Mouse (Mus musculus) stomach, embryonic 15.5 days (tissue): ENCODE measurements around the gene Arf4. TPM values are rescaled to one million over a fixed set of nuclear protein-coding genes. Genes with fewer than 3 reads are reported as not detected.
"Not testable (repeated sequence)": the region's sequence is repeated elsewhere in the genome, so short reads cannot be mapped to it uniquely, and the experiment has no call there.

Experiments
- ATAC-seq: fragments of 200-750 bp; cut with Nextera tagmentation; 2 replicates; pipeline ENCODE4 v1.8.0; 2017; ENCODE audit warnings: low read depth, moderate number of reproducible peaks, moderate TSS enrichment; ENCODE audit not compliant: insufficient read depth, low FRiP score
- H3K27ac ChIP-seq: fragments of 300-500 bp; sonication (generic); 2 replicates; pipeline ENCODE4 v1.5.1; 2015; ENCODE audit warnings: mild to moderate bottlenecking, inconsistent platforms
- H3K27me3 ChIP-seq: fragments of 300-500 bp; sonication (generic); replicated peaks from 2 replicates; pipeline ENCODE4 v1.6.1; 2015; ENCODE audit warnings: inconsistent platforms
- H3K36me3 ChIP-seq: fragments of 300-500 bp; sonication (generic); 2 replicates; pipeline ENCODE4 v1.6.1; 2015; ENCODE audit warnings: inconsistent platforms
- H3K4me1 ChIP-seq: fragments of 300-500 bp; sonication (generic); 2 replicates; pipeline ENCODE4 v1.6.1; 2015; ENCODE audit warnings: inconsistent platforms
- H3K4me2 ChIP-seq: fragments of 300-500 bp; sonication (generic); 2 replicates; pipeline ENCODE4 v1.6.1; 2015; ENCODE audit warnings: mild to moderate bottlenecking, inconsistent platforms
- H3K4me3 ChIP-seq: fragments of 300-500 bp; sonication (generic); replicated peaks from 2 replicates; pipeline ENCODE4 v1.5.1; 2015; ENCODE audit warnings: inconsistent platforms
- H3K9ac ChIP-seq: fragments of 300-500 bp; sonication (generic); 2 replicates; pipeline ENCODE4 v1.6.1; 2015; ENCODE audit warnings: inconsistent platforms
- H3K9me3 ChIP-seq: fragments of 300-500 bp; sonication (generic); 2 replicates; pipeline ENCODE4 v1.6.1; 2016; ENCODE audit warnings: inconsistent platforms
- WGBS: fragments of 180-500 bp; shearing (Covaris S2); methylation state at CpG from one replicate; pipeline ENCODE4 v1.1.7; 2015; 5-methylcytosine and 5-hydroxymethylcytosine counted together
- polyA plus RNA-seq: library from polyadenylated mRNA; unstranded; fragments of >200 nt; fragmentation: Nextera tagmentation; extraction: Ambion mirVana; gene quantifications from 2 replicates; pipeline ENCODE4 v1.2.1, GENCODE M21; 2015

Arf4 gene
- polyA plus RNA-seq, 1 experiment from 2014 or later: 614 TPM

- H3K4me3 ChIP-seq: peak overlapping the region; percentile 90
- H3K36me3 ChIP-seq: peaks cover 8% of the 10 kb centered on the region; the same call in 1 of the 2 replicates
- H3K9ac ChIP-seq: peak overlapping the region; percentile 71
- no peak for ATAC-seq
- H3K4me2 ChIP-seq: peak overlapping the region; percentile 95
- WGBS: 13% methylated on average over 6 of the region's 6 CpGs
- H3K9me3 ChIP-seq: no peaks in the 10 kb centered on the region
- peaks cover 6% of the 10 kb centered on the region for H3K4me1 ChIP-seq
- no peaks in the 10 kb centered on the region for H3K27me3 ChIP-seq
- H3K27ac ChIP-seq: peak overlapping the region; percentile 93; the same call in 1 of the 2 replicates
These were observed 30.1 kb downstream of the Arf4 start for GRCm38 (mm10) chr14:26667991-26668370.

- Histone ChIP-seq H3K4me2 (peak overlapping the region; percentile 95), H3K27ac (peak overlapping the region; percentile 93), H3K36me3 (peaks cover 8% of the 10 kb centered on the region; the same call in 1 of the 2 replicates), H3K27me3 (no peaks in the 10 kb centered on the region), H3K4me1 (peaks cover 6% of the 10 kb centered on the region), H3K4me3 (peak overlapping the region; percentile 90), H3K9me3 (no peaks in the 10 kb centered on the region), H3K9ac (peak overlapping the region; percentile 71)
- under 1% methylated on average over 73 of the region's 73 CpGs for WGBS
- peak; percentile 47 for ATAC-seq
These were observed 30.8 kb downstream of the Arf4 start for GRCm38 (mm10) chr14:26668371-26669291.

- Histone ChIP-seq H3K27me3 (no peaks in the 10 kb centered on the region), H3K9ac (peak within 1 kb of the TSS; percentile 86), H3K36me3 (peaks cover 8% of the 10 kb centered on the region; the same call in 1 of the 2 replicates), H3K9me3 (no peaks in the 10 kb centered on the region), H3K4me2 (peak within 1 kb of the TSS; percentile 95), H3K4me1 (peaks cover 6% of the 10 kb centered on the region), H3K27ac (peak within 1 kb of the TSS; percentile 93), H3K4me3 (peak within 1 kb of the TSS; percentile 90)
- under 1% methylated on average over 63 of the region's 70 CpGs for WGBS
- peak; percentile 88 for ATAC-seq
These were observed 31.6 kb downstream of the Arf4 start, which contains the start of gene Pde12 for GRCm38 (mm10) chr14:26669292-26670073. TSS of gene Pde12 (minus strand) at chr14:26669883.

GRCm38 (mm10) chr14:26670964-26671363 is 33.1 kb downstream of the Arf4 start:
- Histone ChIP-seq H3K27me3 (no peaks in the 10 kb centered on the region), H3K9me3 (no peaks in the 10 kb centered on the region), H3K4me1 (peaks cover 6% of the 10 kb centered on the region), H3K4me2 (no peak overlapping the region), H3K36me3 (no peaks in the 10 kb centered on the region), H3K27ac (no peak overlapping the region), H3K4me3 (no peak overlapping the region), H3K9ac (no peak overlapping the region)
- ATAC-seq: no peak

- H3K9me3 ChIP-seq, H3K27me3 ChIP-seq, H3K36me3 ChIP-seq, H3K4me3 ChIP-seq, H3K4me2 ChIP-seq, H3K9ac ChIP-seq, H3K27ac ChIP-seq, H3K4me1 ChIP-seq, ATAC-seq: not testable (repeated sequence)
- 61% methylated on average over 17 of the region's 17 CpGs for WGBS
These were observed 34.2 kb downstream of the Arf4 start for GRCm38 (mm10) chr14:26671870-26672615.

GRCm38 (mm10) chr14:26674476-26675169 is 36.7 kb downstream of the Arf4 start:
- WGBS: 65% methylated on average over 2 of the region's 2 CpGs
- not testable (repeated sequence) for H3K4me1 ChIP-seq, H3K9me3 ChIP-seq, H3K36me3 ChIP-seq, H3K4me2 ChIP-seq, H3K4me3 ChIP-seq, H3K9ac ChIP-seq, H3K27me3 ChIP-seq
- peak overlapping the region; percentile 40; the same call in 1 of the 2 replicates for H3K27ac ChIP-seq
- 0 out of 2 replicates have a peak, but pooled peaks have one; percentile 32 for ATAC-seq

- H3K4me3 ChIP-seq: no peak overlapping the region
- 22% methylated on average over 12 of the region's 12 CpGs for WGBS
- no peak overlapping the region for H3K4me2 ChIP-seq
These were observed 37.5 kb downstream of the Arf4 start for GRCm38 (mm10) chr14:26675371-26675770.

GRCm38 (mm10) chr14:26675791-26676190 is 37.9 kb downstream of the Arf4 start:
- WGBS: 76% methylated on average over 5 of the region's 5 CpGs
- Histone ChIP-seq H3K4me3 (no peak overlapping the region), H3K4me1 (no peaks in the 10 kb centered on the region), H3K27me3 (no peaks in the 10 kb centered on the region), H3K36me3 (no peaks in the 10 kb centered on the region), H3K9me3 (no peaks in the 10 kb centered on the region), H3K4me2 (no peak overlapping the region), H3K9ac (no peak overlapping the region), H3K27ac (no peak overlapping the region)
- ATAC-seq: no peak

More at GRCm38 (mm10) chr14:26675371-26675770, 37.5 kb downstream of the Arf4 start:
- no peaks in the 10 kb centered on the region for H3K36me3 ChIP-seq
- ATAC-seq: no peak
- H3K27ac ChIP-seq: no peak overlapping the region; the same call in 1 of the 2 replicates
- H3K9ac ChIP-seq: no peak overlapping the region
- H3K27me3 ChIP-seq: no peaks in the 10 kb centered on the region
- H3K9me3 ChIP-seq: no peaks in the 10 kb centered on the region
- no peaks in the 10 kb centered on the region for H3K4me1 ChIP-seq

GRCm38 (mm10) chr14:26690727-26691126 is 52.9 kb downstream of the Arf4 start:
- 38% methylated on average over 2 of the region's 2 CpGs for WGBS
- Histone ChIP-seq H3K4me2 (no peak overlapping the region), H3K27ac (no peak overlapping the region), H3K4me1 (no peaks in the 10 kb centered on the region), H3K36me3 (no peaks in the 10 kb centered on the region), H3K4me3 (no peak overlapping the region), H3K9ac (no peak overlapping the region), H3K27me3 (no peaks in the 10 kb centered on the region), H3K9me3 (no peaks in the 10 kb centered on the region)
- no peak for ATAC-seq

- no peak for ATAC-seq
These were observed 53.5 kb downstream of the Arf4 start for GRCm38 (mm10) chr14:26691363-26691762.

GRCm38 (mm10) chr14:26692974-26693373 is 55.1 kb downstream of the Arf4 start, which contains the start of gene Dnah12:
TSS of gene Dnah12 (plus strand) at chr14:26693274.
- Histone ChIP-seq H3K27ac (no peak within 1 kb of the TSS), H3K27me3 (no peaks in the 10 kb centered on the region)
- 67% methylated on average over 3 of the region's 3 CpGs for WGBS

More at GRCm38 (mm10) chr14:26691363-26691762, 53.5 kb downstream of the Arf4 start:
- no peaks in the 10 kb centered on the region for H3K27me3 ChIP-seq
- no peaks in the 10 kb centered on the region for H3K36me3 ChIP-seq
- H3K9ac ChIP-seq: no peak overlapping the region
- no peak overlapping the region for H3K4me2 ChIP-seq
- no peaks in the 10 kb centered on the region for H3K4me1 ChIP-seq
- H3K4me3 ChIP-seq: no peak overlapping the region
- 46% methylated on average over 2 of the region's 2 CpGs for WGBS
- H3K27ac ChIP-seq: no peak overlapping the region; the same call in 1 of the 2 replicates
- H3K9me3 ChIP-seq: no peaks in the 10 kb centered on the region

More at GRCm38 (mm10) chr14:26692974-26693373, 55.1 kb downstream of the Arf4 start, which contains the start of gene Dnah12:
- Histone ChIP-seq H3K9ac (no peak within 1 kb of the TSS), H3K4me3 (no peak within 1 kb of the TSS), H3K4me1 (no peaks in the 10 kb centered on the region), H3K4me2 (no peak within 1 kb of the TSS), H3K36me3 (no peaks in the 10 kb centered on the region), H3K9me3 (no peaks in the 10 kb centered on the region)
- no peak for ATAC-seq
